Mouse (Mus musculus): ENCODE measurements around the gene Snx3. TPM values are rescaled to one million over a fixed set of nuclear protein-coding genes. Genes with fewer than 3 reads are reported as not detected.

Snx3 gene
- 367 and 368 TPM in 2 replicates for polyA plus RNA-seq (2014; fragmentation: Nextera tagmentation; extraction: Ambion mirVana)

GRCm38 (mm10) chr10:42501775-42502348 lies at the start of gene Snx3:
Snx3 (plus strand) TSS chr10:42502030.
- WGBS: under 1% methylated on average over 62 of the region's 68 CpGs
- 0 out of 2 replicates have a peak, but pooled peaks cover 5% of the 10 kb centered on the region for H3K36me3 ChIP-seq (ENCODE audit: insufficient read depth)

GRCm38 (mm10) chr10:42454266-42454665 lies 47.6 kb upstream of the Snx3 start:
- WGBS: 47% methylated on average over 11 of the region's 11 CpGs
- H3K4me1 ChIP-seq (ENCODE audit: insufficient read depth): no peaks in the 10 kb centered on the region
- H3K27me3 ChIP-seq (ENCODE audit: insufficient read depth, low read length): no peaks in the 10 kb centered on the region
- no peak for TF ChIP-seq CTCF (IDR thresholded peaks at IDR 0.05; ENCODE audit: low read depth)
- H3K9ac ChIP-seq: no peak overlapping the region
- H3K4me2 ChIP-seq: no peak overlapping the region
- H3K27ac ChIP-seq (ENCODE audit: low read depth): no peak overlapping the region
- 0 out of 2 replicates have a peak, but pooled peaks cover 4% of the 10 kb centered on the region for H3K36me3 ChIP-seq (ENCODE audit: insufficient read depth)
- no peaks in the 10 kb centered on the region for H3K9me3 ChIP-seq (ENCODE audit: low read depth, low read length)
- no peak for ATAC-seq (ENCODE audit: insufficient read depth)
- DNase-seq: peak; percentile 59
- H3K4me3 ChIP-seq (ENCODE audit: low read depth, low read length): no peak overlapping the region

More at GRCm38 (mm10) chr10:42501775-42502348, at the start of gene Snx3:
- H3K27ac ChIP-seq (ENCODE audit: low read depth): peak within 1 kb of the TSS; percentile 99
- H3K9ac ChIP-seq: peak within 1 kb of the TSS; percentile 92
- no peaks in the 10 kb centered on the region for H3K27me3 ChIP-seq (ENCODE audit: insufficient read depth, low read length)
- ATAC-seq (ENCODE audit: insufficient read depth): peak; percentile 97
- H3K4me3 ChIP-seq (ENCODE audit: low read depth, low read length): peak within 1 kb of the TSS; percentile 89
- no peaks in the 10 kb centered on the region for H3K9me3 ChIP-seq (ENCODE audit: low read depth, low read length)
- H3K4me2 ChIP-seq: peak within 1 kb of the TSS; percentile 76
- TF ChIP-seq CTCF (IDR thresholded peaks at IDR 0.05; ENCODE audit: low read depth): no peak
- peak; percentile 98 for DNase-seq
- no peaks in the 10 kb centered on the region for H3K4me1 ChIP-seq (ENCODE audit: insufficient read depth)

- H3K4me1 ChIP-seq (ENCODE audit: insufficient read depth): no peaks in the 10 kb centered on the region
- ATAC-seq (ENCODE audit: insufficient read depth) (no peak), DNase-seq (no peak)
- H3K4me2 ChIP-seq: no peak overlapping the region
- H3K27ac ChIP-seq (ENCODE audit: low read depth): no peak overlapping the region
- no peak overlapping the region for H3K9ac ChIP-seq
- 79% methylated on average over 6 of the region's 6 CpGs for WGBS
- H3K36me3 ChIP-seq (ENCODE audit: insufficient read depth): 0 out of 2 replicates have a peak, but pooled peaks cover 4% of the 10 kb centered on the region
- H3K9me3 ChIP-seq (ENCODE audit: low read depth, low read length): no peaks in the 10 kb centered on the region
- peak; percentile 23 for TF ChIP-seq CTCF (IDR thresholded peaks at IDR 0.05; ENCODE audit: low read depth)
- H3K27me3 ChIP-seq (ENCODE audit: insufficient read depth, low read length): no peaks in the 10 kb centered on the region
- H3K4me3 ChIP-seq (ENCODE audit: low read depth, low read length): no peak overlapping the region
Observed at GRCm38 (mm10) chr10:42454690-42455089, 47.1 kb upstream of the Snx3 start.

GRCm38 (mm10) chr10:42455981-42456380 lies 45.8 kb upstream of the Snx3 start:
- Histone ChIP-seq H3K4me1 (ENCODE audit: insufficient read depth) (no peaks in the 10 kb centered on the region), H3K27ac (ENCODE audit: low read depth) (no peak overlapping the region), H3K36me3 (ENCODE audit: insufficient read depth) (0 out of 2 replicates have a peak, but pooled peaks cover 4% of the 10 kb centered on the region), H3K4me2 (no peak overlapping the region), H3K4me3 (ENCODE audit: low read depth, low read length) (no peak overlapping the region), H3K9me3 (ENCODE audit: low read depth, low read length) (no peaks in the 10 kb centered on the region), H3K9ac (no peak overlapping the region), H3K27me3 (ENCODE audit: insufficient read depth, low read length) (no peaks in the 10 kb centered on the region)
- 67% methylated on average over 5 of the region's 5 CpGs for WGBS
- ATAC-seq (ENCODE audit: insufficient read depth) (no peak), DNase-seq (peak; percentile 59)
- no peak for TF ChIP-seq CTCF (IDR thresholded peaks at IDR 0.05; ENCODE audit: low read depth)

GRCm38 (mm10) chr10:42457557-42458191 lies 44.2 kb upstream of the Snx3 start:
- H3K4me3 ChIP-seq (ENCODE audit: low read depth, low read length): no peak overlapping the region
- no peak overlapping the region for H3K9ac ChIP-seq
- peak overlapping the region; percentile 50; the same call in 1 of the 2 replicates for H3K27ac ChIP-seq (ENCODE audit: low read depth)
- no peak overlapping the region for H3K4me2 ChIP-seq
- no peak for TF ChIP-seq CTCF (IDR thresholded peaks at IDR 0.05; ENCODE audit: low read depth)
- ATAC-seq (ENCODE audit: insufficient read depth) (peak; percentile 76; the same call in 1 of the 2 replicates), DNase-seq (peak; percentile 65)
- 60% methylated on average over 9 of the region's 9 CpGs for whole genome bisulfite sequencing
- no peaks in the 10 kb centered on the region for H3K9me3 ChIP-seq (ENCODE audit: low read depth, low read length)
- H3K4me1 ChIP-seq (ENCODE audit: insufficient read depth): no peaks in the 10 kb centered on the region
- no peaks in the 10 kb centered on the region for H3K27me3 ChIP-seq (ENCODE audit: insufficient read depth, low read length)
- H3K36me3 ChIP-seq (ENCODE audit: insufficient read depth): 0 out of 2 replicates have a peak, but pooled peaks cover 4% of the 10 kb centered on the region

GRCm38 (mm10) chr10:42464224-42464623 lies 37.6 kb upstream of the Snx3 start:
- H3K4me3 ChIP-seq (ENCODE audit: low read depth, low read length): no peak overlapping the region
- H3K27ac ChIP-seq (ENCODE audit: low read depth): peak overlapping the region; percentile 67; the same call in 1 of the 2 replicates
- peak; percentile 69 for DNase-seq
- no peak overlapping the region for H3K4me2 ChIP-seq
- H3K4me1 ChIP-seq (ENCODE audit: insufficient read depth): no peaks in the 10 kb centered on the region
- ATAC-seq (ENCODE audit: insufficient read depth): peak; percentile 80; the same call in 1 of the 2 replicates
- 19% methylated on average over 5 of the region's 5 CpGs for whole genome bisulfite sequencing
- H3K36me3 ChIP-seq (ENCODE audit: insufficient read depth): no peaks in the 10 kb centered on the region
- H3K27me3 ChIP-seq (ENCODE audit: insufficient read depth, low read length): no peaks in the 10 kb centered on the region
- no peak overlapping the region for H3K9ac ChIP-seq
- H3K9me3 ChIP-seq (ENCODE audit: low read depth, low read length): no peaks in the 10 kb centered on the region
- no peak for TF ChIP-seq CTCF (IDR thresholded peaks at IDR 0.05; ENCODE audit: low read depth)

- Histone ChIP-seq H3K27me3 (ENCODE audit: insufficient read depth, low read length) (no peaks in the 10 kb centered on the region), H3K27ac (ENCODE audit: low read depth) (peak overlapping the region; percentile 66; the same call in 1 of the 2 replicates), H3K4me2 (no peak overlapping the region), H3K9me3 (ENCODE audit: low read depth, low read length) (no peaks in the 10 kb centered on the region), H3K36me3 (ENCODE audit: insufficient read depth) (no peaks in the 10 kb centered on the region), H3K4me1 (ENCODE audit: insufficient read depth) (no peaks in the 10 kb centered on the region), H3K4me3 (ENCODE audit: low read depth, low read length) (no peak overlapping the region), H3K9ac (no peak overlapping the region)
- WGBS: 71% methylated on average over 14 of the region's 14 CpGs
- 0 out of 2 replicates have a peak, but pooled peaks have one; percentile 21 for ATAC-seq (ENCODE audit: insufficient read depth)
- TF ChIP-seq CTCF (IDR thresholded peaks at IDR 0.05; ENCODE audit: low read depth): no peak
- no peak for DNase-seq
Observed at GRCm38 (mm10) chr10:42464805-42465204, 37.0 kb upstream of the Snx3 start.

Data from lung, embryonic 14.5 days (tissue).